Mouse (Mus musculus): ENCODE measurements around the gene Slit2. TPM values are rescaled to one million over a fixed set of nuclear protein-coding genes. Genes with fewer than 3 reads are reported as not detected.

Gene Slit2
- total and polyA plus RNA-seq, 3 experiments: 1.8 to 4.5 (median 3.3) TPM

GRCm38 (mm10) chr5:48345095-48345982 lies 362.4 kb downstream of the Slit2 start:
- WGBS: 30% methylated on average over 5 of the region's 5 CpGs
- TF ChIP-seq CTCF (IDR thresholded peaks at IDR 0.05) (peak; percentile 78), POLR2A (IDR thresholded peaks at IDR 0.05; ENCODE audit: insufficient read depth, low read depth, low read length) (no peak)
- DNase-seq: no peak
- Histone ChIP-seq H3K4me1 (ENCODE audit: control insufficient read depth, insufficient read depth, low read length) (no peaks in the 10 kb centered on the region), H3K27ac (no peak overlapping the region), H3K4me3 (no peak overlapping the region), H3K9ac (ENCODE audit: low read depth, low read length) (no peak overlapping the region), H3K36me3 (ENCODE audit: control insufficient read depth, insufficient read depth, low read length) (no peaks in the 10 kb centered on the region), H3K79me2 (replicated peaks; ENCODE audit: control insufficient read depth, insufficient read depth, low read length) (no peaks in the 10 kb centered on the region), H3K27me3 (ENCODE audit: control insufficient read depth, insufficient read depth, low read length) (no peaks in the 10 kb centered on the region)
- intact Hi-C loops (cut with DNase I): loop anchor here (2.0 to 10.0 kb wide), 2 partner anchors 105 to 311 kb away; no protein-coding TSS in a partner anchor

GRCm38 (mm10) chr5:48345983-48346648 lies 363.2 kb downstream of the Slit2 start:
- Histone ChIP-seq H3K4me3 (no peak overlapping the region), H3K27ac (no peak overlapping the region), H3K79me2 (replicated peaks; ENCODE audit: control insufficient read depth, insufficient read depth, low read length) (no peaks in the 10 kb centered on the region), H3K36me3 (ENCODE audit: control insufficient read depth, insufficient read depth, low read length) (no peaks in the 10 kb centered on the region), H3K9ac (ENCODE audit: low read depth, low read length) (no peak overlapping the region), H3K4me1 (ENCODE audit: control insufficient read depth, insufficient read depth, low read length) (no peaks in the 10 kb centered on the region), H3K27me3 (ENCODE audit: control insufficient read depth, insufficient read depth, low read length) (no peaks in the 10 kb centered on the region)
- intact Hi-C loops (cut with DNase I): loop anchor here (1.0 to 10.0 kb wide), 3 partner anchors 105 to 311 kb away; no protein-coding TSS in a partner anchor
- TF ChIP-seq POLR2A (IDR thresholded peaks at IDR 0.05; ENCODE audit: insufficient read depth, low read depth, low read length) (no peak), EP300 (IDR thresholded peaks at IDR 0.05; ENCODE audit: insufficient read depth, low read depth, low read length) (no peak), CTCF (IDR thresholded peaks at IDR 0.05) (no peak)
- no peak for DNase-seq
- whole genome bisulfite sequencing: 91% methylated on average over 2 of the region's 2 CpGs

GRCm38 (mm10) chr5:48349309-48349708 lies 366.4 kb downstream of the Slit2 start:
- DNase-seq: no peak
- Histone ChIP-seq H3K27ac (no peak overlapping the region), H3K36me3 (ENCODE audit: control insufficient read depth, insufficient read depth, low read length) (no peaks in the 10 kb centered on the region), H3K4me1 (ENCODE audit: control insufficient read depth, insufficient read depth, low read length) (no peaks in the 10 kb centered on the region), H3K27me3 (ENCODE audit: control insufficient read depth, insufficient read depth, low read length) (no peaks in the 10 kb centered on the region), H3K9ac (ENCODE audit: low read depth, low read length) (no peak overlapping the region), H3K79me2 (replicated peaks; ENCODE audit: control insufficient read depth, insufficient read depth, low read length) (no peaks in the 10 kb centered on the region), H3K4me3 (no peak overlapping the region)
- 60% methylated on average over 1 of the region's 1 CpGs for WGBS
- intact Hi-C loops (cut with DNase I): loop anchor here (10.0 kb wide), 1 partner anchor 315 kb away; no protein-coding TSS in a partner anchor
- no peak for TF ChIP-seq CTCF (IDR thresholded peaks at IDR 0.05)
- TF ChIP-seq POLR2A (IDR thresholded peaks at IDR 0.05; ENCODE audit: insufficient read depth, low read depth, low read length): no peak
- no peak for TF ChIP-seq EP300 (IDR thresholded peaks at IDR 0.05; ENCODE audit: insufficient read depth, low read depth, low read length)

Small RNA genes lying within 50 kb of the gene (microRNA-seq; reads per million reads assigned to microRNA genes)
- gene Mir218-1: 3.5 to 5.6 reads per million in 2 experiments

All from heart, adult 2 months (tissue).